Mouse (Mus musculus) T-helper 17 cell (primary cell): ENCODE data around the gene Ctnnd2.

Source experiments
- in situ Hi-C, 2 experiments: fragments of 300-600 bp; cut with MboI, MseI; formaldehyde crosslinking; loops; 1 replicate in 1 of 2; 2 replicates in 1 of 2; pipeline ENCODE4 v1.15.1; 2025; ENCODE audit warnings: high pct_unique_total_duplicates in 2 of 2

The Ctnnd2 gene

DNA sequence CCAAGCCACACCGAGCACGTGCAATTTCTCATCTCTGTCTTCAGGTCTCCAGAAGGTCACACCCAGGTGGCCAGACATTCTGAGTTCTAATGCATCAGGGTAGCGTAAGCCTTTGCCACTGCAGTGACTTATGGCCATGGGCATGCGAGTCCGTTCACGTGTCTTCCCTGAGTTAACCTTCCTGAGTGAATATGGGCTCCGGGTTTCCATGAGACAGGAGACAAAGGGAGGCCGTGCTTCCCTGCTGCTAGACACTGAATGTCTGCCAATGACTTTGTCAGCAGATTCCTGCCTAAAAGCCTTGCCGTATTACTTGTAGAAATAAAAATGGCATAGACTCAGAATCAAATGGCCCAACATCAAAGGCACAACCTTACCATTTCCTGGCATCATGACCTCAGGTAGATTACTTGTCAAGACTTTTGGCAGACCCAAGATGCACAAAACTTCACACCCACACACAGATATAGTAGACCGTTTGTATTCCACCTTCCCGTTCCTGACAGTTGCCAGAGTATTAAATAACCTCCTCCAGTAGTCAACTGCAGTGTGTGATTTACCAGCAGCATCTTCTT, 804.9 kb downstream of the Ctnnd2 start:
- in situ Hi-C loops: no loop called here

- in situ Hi-C loops: loop anchor here in 1 of 2 experiments (5.0 to 10.0 kb wide), 2 partner anchors 35 to 1732 kb away; no protein-coding TSS in a partner anchor
Observed at GRCm38 (mm10) chr15:30986890-30987289, 814.5 kb downstream of the Ctnnd2 start.

DNA sequence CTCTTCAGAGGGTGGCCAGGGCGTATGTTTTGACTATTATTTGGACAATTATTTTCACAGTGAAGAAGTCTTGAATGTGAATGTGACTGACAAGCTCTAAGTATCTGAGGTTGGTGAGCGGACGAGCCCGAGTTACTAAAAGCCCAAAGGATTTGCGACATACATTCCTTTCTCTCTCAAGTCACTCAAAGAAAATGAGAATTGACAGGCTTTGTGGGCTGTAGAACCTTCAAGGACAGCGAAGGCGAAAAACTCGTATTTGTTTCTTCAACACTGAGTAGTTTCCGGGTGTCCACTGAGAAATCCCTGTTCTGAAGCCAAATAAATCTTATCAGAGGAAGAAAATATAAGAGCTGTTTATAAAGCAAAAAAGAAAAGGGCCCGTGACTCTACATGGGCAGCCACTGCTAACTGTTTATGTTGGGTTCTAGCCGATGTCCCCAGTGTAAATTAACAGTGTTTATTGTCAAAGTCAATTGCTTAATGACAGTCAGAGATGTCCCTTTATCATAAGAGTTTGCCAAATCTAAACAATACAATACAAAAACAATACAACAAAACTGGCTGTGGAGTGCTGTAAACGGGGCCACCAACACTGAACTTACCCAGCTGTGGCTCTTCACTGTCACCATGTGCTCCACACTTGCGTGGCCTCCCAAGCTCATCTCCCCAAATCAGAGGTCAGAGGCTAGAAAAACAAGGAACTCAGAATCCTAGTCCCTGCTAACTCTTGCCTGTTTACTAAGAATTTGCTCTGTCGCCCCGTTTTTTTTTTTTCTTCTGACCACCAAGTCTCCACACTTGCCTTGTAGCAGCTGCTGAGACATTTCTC, 818.2 kb downstream of the Ctnnd2 start:
- in situ Hi-C loops: no loop called here

- in situ Hi-C loops: no loop called here
Observed at GRCm38 (mm10) chr15:30992357-30992756, 820.0 kb downstream of the Ctnnd2 start.

DNA sequence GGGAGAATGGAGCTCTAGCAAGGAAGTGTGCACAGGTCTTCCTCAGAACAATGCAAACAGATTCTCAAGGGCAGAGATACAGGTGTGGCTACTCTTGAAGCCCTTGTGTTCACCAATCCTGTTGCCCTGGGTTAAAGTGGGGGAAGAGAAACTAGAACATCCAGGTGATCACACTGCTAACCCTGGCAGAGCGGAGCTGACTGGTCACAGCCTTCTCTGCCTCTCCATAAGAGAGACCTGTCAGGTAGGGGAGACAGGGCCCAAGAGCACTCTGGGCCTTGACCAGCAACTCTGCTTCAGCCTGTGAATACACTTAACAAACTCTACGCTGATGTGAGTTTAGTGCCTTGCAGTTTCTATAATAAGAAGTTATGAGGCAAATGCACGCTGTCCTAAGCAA, 820.5 kb downstream of the Ctnnd2 start:
- in situ Hi-C loops: no loop called here

DNA sequence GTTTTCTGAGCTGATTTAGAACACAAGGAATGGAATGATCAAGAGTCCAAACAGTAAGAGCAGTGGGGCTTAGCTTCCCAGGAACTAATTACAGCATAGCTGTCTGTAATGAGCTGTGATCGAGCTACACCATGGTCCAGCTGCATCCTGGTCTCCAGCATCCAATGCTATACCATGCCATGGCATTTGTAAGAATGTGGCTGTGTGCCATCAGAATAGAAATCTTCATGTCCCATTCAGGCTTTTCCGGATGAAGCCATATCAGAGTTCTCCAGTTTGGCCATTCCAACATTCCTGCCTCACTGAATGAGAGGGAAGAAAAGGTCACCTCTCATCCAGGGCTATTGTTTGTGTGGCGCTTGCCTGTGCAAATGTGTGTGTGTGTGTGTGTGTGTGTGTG, 823.0 kb downstream of the Ctnnd2 start:
- in situ Hi-C loops: no loop called here

DNA sequence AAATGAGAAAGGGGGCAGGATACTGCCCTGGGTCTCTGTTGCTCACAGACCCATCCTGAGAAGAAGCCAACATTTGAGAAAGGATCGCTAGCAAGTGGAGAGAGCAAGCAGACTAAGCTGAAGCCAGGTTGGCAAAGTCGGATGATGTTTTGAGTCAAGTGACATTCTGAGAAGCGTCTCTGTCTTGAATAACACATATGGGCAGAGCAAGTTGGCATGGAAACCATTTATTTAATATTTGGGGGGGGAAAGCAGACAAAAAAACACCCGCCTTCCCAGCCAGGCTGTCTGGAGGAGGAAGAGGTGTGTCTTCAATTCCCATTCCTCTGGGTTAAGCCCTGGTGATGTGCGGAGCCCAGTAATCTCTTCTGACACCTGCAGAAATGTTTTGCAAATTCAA, 832.1 kb downstream of the Ctnnd2 start:
- in situ Hi-C loops: no loop called here

DNA sequence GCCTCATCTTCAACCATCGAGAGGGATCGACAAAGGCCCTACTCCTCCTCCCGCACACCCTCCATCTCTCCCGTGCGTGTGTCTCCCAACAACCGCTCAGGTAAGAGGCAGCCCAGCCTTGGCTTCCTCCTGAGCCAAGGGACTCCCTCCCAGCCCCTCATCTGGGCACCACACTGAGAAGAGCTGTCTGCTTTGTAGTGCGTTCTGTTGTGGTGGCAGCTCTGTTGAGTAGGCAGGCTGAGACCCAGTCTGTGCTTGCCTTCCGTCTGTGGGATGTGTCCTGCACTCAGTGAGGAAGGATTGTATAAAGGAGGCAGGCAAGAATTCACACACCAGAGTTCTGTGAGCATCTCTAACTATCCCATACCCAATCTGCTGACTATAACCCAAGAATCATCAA, 832.6 kb downstream of the Ctnnd2 start:
- in situ Hi-C loops: no loop called here

GRCm38 (mm10) chr15:31006050-31006824, 833.8 kb downstream of the Ctnnd2 start:
- in situ Hi-C loops: no loop called here

GRCm38 (mm10) chr15:31006825-31007157, 834.4 kb downstream of the Ctnnd2 start:
- in situ Hi-C loops: no loop called here

- in situ Hi-C loops: no loop called here
Observed at GRCm38 (mm10) chr15:31008594-31008993, 836.2 kb downstream of the Ctnnd2 start.

DNA sequence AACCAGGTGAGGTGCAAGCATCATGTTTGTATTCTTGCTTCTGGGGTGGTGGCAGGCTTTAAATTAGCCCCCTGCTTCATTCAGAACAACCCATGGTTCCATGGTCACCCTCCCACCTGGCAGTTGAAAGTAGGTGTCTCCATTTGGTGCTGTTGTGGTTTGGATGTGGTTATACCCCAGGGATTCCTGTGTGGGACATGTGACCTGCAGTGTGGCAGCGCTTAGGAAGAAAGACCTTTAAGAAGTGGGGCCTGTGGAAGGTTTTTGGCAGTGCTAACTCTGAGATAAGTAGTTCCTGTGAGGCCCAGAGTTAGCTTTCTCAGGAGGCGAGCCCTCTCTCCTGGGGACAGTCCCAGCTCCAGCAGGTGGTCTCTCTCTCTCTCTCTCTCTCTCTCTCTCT, 848.4 kb downstream of the Ctnnd2 start:
- in situ Hi-C loops: loop anchor here in 1 of 2 experiments (5.0 kb wide), 1 partner anchor 33 kb away; no protein-coding TSS in a partner anchor

DNA sequence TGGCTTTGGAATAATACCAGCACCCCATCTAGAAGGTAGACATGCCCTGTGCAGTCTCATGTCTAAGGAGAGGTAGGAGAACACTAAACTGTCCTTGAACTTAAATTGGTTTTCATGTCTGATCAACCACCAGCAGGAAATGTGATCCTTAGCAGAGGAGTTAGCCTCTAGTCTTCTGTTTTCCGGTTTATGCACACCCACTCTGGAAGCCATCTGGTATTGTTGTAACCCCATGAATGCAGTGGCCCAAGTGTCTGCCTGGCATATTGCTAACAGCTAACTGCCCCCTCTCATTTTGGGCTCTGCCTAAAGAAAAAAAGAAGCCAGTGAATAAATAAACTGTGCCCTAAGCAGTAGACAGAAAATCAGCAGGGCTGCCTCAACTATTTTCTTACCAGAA, 849.6 kb downstream of the Ctnnd2 start:
- in situ Hi-C loops: loop anchor here in 1 of 2 experiments (5.0 kb wide), 1 partner anchor 35 kb away; no protein-coding TSS in a partner anchor

DNA sequence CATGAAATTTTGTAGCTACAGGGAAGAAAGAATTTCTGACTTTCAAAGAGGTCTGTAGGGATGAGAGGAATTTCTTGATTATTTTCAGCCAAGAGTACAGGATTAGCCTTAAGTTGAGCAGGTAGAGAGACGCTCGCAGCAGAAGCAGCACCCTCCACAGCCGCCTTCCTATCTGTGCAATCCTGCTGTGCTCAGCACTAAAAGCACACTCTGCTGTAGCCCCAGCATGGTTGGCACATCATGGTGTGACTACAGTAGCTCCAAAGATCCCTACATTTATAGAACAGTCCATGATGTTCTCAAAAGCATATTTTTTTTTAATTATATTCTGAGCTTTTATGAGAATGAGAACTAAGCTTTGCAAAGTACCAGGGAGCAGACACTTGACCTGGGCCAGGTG, 850.1 kb downstream of the Ctnnd2 start:
- in situ Hi-C loops: loop anchor here in 1 of 2 experiments (5.0 kb wide), 1 partner anchor 35 kb away; no protein-coding TSS in a partner anchor

- in situ Hi-C loops: loop anchor here in 1 of 2 experiments (5.0 kb wide), 1 partner anchor 36 kb away; no protein-coding TSS in a partner anchor
Observed at GRCm38 (mm10) chr15:31023766-31024165, 851.4 kb downstream of the Ctnnd2 start.

DNA sequence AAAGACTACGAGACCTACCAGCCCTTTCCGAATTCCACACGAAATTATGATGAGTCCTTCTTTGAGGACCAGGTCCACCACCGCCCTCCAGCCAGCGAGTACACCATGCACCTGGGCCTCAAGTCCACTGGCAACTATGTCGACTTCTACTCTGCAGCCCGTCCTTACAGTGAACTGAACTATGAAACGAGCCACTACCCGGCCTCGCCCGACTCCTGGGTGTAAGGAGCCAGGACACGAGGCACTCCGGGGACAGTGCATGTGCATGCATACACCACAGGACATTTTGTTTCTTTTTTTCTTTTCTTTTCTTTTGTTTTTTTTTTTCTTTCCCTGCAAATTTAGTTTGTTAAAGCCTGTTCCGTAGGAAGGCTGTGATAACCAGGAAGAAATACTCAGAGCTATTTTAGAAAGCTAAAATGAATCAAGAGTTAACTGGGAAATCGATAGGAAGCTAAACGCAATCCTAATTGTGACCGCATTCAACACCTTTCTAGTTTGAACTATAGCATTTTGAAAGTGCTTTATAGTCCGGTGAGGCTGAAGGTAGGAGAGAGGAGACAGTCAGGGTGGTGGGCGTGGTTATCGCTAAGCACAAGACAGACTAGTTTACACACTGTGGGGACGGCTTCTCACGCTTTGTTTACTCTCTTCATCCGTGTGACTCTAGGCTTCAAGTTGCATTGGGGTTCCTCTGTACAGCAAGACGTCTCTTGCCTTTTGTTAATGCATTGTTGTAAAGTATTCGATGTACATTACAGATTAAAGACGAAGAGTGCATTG, 855.2 kb downstream of the Ctnnd2 start:
- in situ Hi-C loops: no loop called here

DNA sequence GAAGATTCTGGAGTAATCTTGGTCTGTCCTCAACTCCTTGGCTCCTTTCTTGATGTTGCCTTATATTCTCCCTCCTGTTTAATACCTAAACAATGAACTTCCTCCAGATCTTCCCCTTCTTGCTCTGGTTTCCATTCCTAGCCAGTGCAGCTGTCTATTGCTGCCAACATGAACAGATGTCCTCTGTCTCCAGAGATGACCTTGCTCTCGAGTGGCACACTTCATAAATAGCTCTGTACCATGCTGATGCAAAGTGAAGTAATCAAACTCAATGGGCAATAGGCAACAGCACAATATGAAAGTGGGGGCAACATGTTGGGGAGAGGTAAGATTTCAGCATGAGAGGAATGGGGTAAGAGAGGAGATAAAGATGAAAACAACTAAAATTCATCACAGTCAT, 872.6 kb downstream of the Ctnnd2 start:
- in situ Hi-C loops: no loop called here

GRCm38 (mm10) chr15:31051496-31051895, 879.1 kb downstream of the Ctnnd2 start:
- in situ Hi-C loops: no loop called here

- in situ Hi-C loops: no loop called here
Observed at GRCm38 (mm10) chr15:31056145-31056544, 883.8 kb downstream of the Ctnnd2 start.

DNA sequence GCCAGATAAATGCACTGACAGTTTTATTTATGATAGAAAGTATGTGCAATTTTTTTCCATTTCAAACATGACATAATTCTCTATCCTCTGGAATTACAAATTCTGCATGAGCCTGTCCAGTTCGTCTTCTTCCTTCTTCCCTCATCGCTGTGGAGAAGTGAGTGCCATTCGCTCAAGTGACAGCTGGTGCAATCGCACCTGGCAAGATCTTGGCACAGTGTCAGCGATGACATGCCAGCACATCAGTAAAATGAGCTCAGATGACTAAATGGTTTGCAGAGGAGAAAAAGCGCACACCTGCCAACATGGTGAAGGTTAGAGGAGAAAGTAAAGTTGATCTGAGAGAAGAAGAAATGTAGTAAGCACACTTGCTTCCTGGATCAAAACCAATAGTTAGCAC, 885.9 kb downstream of the Ctnnd2 start:
- in situ Hi-C loops: no loop called here

DNA sequence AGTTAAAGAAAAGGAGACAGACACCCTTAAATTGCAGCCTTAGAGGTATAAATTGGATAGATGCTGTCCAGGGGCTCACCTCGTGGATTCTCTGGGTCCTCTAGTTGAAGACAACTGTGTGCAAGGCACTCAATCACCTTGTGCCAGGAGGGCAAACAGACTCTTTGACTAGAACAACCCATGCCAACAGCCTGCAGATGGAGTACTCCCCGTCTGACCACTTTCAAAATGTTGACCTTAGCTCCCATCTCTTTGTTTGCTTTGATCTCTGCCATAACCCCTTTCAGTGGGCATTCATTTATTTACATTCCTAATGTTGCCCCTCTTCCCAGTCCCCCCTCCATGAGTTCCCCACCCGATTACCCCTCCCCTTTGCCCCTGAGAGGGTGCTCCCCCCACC, 891.3 kb downstream of the Ctnnd2 start:
- in situ Hi-C loops: no loop called here
